Mouse (Mus musculus): ENCODE results near the gene Cd86.

Gene Cd86

GRCm38 (mm10) chr16:36598265-36598664 is 67.6 kb downstream of the Cd86 start:
- DNase-seq (ENCODE audit: low spot score): no peak

GRCm38 (mm10) chr16:36596671-36597410 is 69.0 kb downstream of the Cd86 start:
- no peak for DNase-seq (ENCODE audit: low spot score)

GRCm38 (mm10) chr16:36589898-36590297 is 76.0 kb downstream of the Cd86 start:
- DNase-seq (ENCODE audit: low spot score): no peak

- DNase-seq (ENCODE audit: low spot score): peak; percentile 2
These were observed 77.9 kb downstream of the Cd86 start for GRCm38 (mm10) chr16:36587971-36588370.

- no peak for DNase-seq (ENCODE audit: low spot score)
These were observed 83.8 kb downstream of the Cd86 start for GRCm38 (mm10) chr16:36582073-36582472.

- no peak for DNase-seq (ENCODE audit: low spot score)
These were observed 93.9 kb downstream of the Cd86 start for GRCm38 (mm10) chr16:36571942-36572341.

GRCm38 (mm10) chr16:36561386-36562338 is 104.2 kb downstream of the Cd86 start, which contains the start of gene Casr:
Gene Casr (minus strand): TSS chr16:36562141.
- no peak for DNase-seq (ENCODE audit: low spot score)

GRCm38 (mm10) chr16:36559573-36559972 is 106.3 kb downstream of the Cd86 start:
- no peak for DNase-seq (ENCODE audit: low spot score)

- DNase-seq (ENCODE audit: low spot score): no peak
These were observed 110.2 kb downstream of the Cd86 start for GRCm38 (mm10) chr16:36555672-36556165.

All from lung, postnatal 25 days (tissue).